Mouse (Mus musculus): ENCODE data around the gene Ffar4.

GRCm38 (mm10) chr19:38063201-38063600 lies 33.7 kb upstream of the Ffar4 start:
- TF ChIP-seq GATA1 (IDR thresholded peaks at IDR 0.05; ENCODE audit: low read length) (no peak), TAL1 (IDR thresholded peaks at IDR 0.05; ENCODE audit: low read length) (no peak)

Data from erythroblast, embryonic 14.5 days (primary cell).